Mouse (Mus musculus): ENCODE results near the gene Fndc4. TPM values are rescaled to one million over a fixed set of nuclear protein-coding genes. Genes with fewer than 3 reads are reported as not detected.

Gene Fndc4
- polyA plus RNA-seq, 1 experiment from 2014 or later, result 114 TPM

DNA sequence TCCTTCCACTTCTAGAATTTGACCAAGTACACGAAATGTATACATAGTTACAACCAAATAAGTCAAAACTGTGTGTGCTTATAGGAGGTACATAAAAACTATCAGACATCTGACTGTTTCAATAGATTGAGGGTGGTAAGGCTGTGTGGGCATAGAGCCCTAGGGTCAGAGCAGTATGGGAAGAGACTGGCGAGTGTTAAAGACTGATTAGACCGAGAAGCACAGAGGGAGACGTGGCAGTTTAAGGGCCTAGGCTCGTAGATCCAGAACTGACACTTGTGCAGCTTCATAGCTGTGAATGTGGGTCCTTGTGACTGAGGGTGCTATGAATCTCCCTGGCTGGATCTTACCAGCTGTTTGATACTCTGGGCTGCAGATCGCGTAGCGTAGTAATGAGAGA, 41.0 kb downstream of the Fndc4 start:
- H3K36me3 ChIP-seq, result peaks cover 61% of the 10 kb centered on the region
- no peak overlapping the region for H3K4me3 ChIP-seq
- WGBS, result 90% methylated on average over 8 of the region's 8 CpGs
- H3K4me1 ChIP-seq (replicated peaks), result peaks cover 6% of the 10 kb centered on the region; the same call in 1 of the 2 replicates
- no peak overlapping the region for H3K27ac ChIP-seq (replicated peaks)
- H3K4me2 ChIP-seq, result no peak overlapping the region
- no peaks in the 10 kb centered on the region for H3K9me3 ChIP-seq
- no peaks in the 10 kb centered on the region for H3K27me3 ChIP-seq
- no peak overlapping the region for H3K9ac ChIP-seq
- no peak for ATAC-seq (ENCODE audit: low FRiP score, low read depth)

DNA sequence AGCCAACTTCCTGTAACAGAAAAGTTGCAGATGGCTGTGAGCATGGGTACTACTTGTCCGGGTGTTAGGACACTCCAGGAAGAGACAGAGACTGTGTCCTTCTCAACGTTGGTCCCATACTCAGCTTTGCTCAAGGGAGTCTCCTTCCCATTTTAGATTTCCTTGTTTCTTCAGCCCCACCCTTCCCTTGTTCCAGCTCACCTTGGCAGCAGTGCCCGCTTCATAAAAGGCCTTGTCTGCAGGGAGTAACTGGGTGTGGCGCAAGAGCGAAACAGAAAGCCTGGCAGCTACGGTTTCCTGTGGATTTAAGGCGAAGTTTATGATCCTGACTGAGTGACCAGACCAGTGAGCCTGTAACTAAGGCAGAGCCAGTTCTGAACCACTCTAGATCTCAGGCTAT, 41.4 kb downstream of the Fndc4 start:
- Histone ChIP-seq H3K4me2 (no peak overlapping the region), H3K4me1 (replicated peaks) (peaks cover 6% of the 10 kb centered on the region; the same call in 1 of the 2 replicates), H3K36me3 (peaks cover 61% of the 10 kb centered on the region), H3K27me3 (no peaks in the 10 kb centered on the region), H3K4me3 (no peak overlapping the region), H3K27ac (replicated peaks) (no peak overlapping the region), H3K9me3 (no peaks in the 10 kb centered on the region), H3K9ac (no peak overlapping the region)
- ATAC-seq (ENCODE audit: low FRiP score, low read depth), result no peak
- 88% methylated on average over 7 of the region's 7 CpGs for WGBS

DNA sequence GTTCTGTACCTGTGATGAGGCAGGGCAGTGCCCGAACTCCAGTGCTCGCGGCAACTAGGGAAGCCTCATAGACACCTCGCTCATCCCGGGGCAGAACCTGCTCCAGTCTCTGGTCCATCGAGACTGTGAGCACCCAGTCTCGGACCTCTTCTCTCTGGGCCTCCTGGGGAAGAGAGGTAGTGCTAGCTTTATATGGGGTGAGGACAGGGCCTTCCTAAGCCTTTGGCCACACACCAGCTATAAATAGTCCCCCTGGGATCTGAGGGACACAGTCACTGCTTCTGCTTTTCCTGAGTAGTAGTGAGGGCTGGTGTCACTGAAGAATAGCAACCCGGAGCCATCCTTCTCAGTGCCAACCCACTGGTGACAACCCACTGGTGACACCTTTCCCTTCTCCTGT, 42.1 kb downstream of the Fndc4 start:
- peaks cover 6% of the 10 kb centered on the region; the same call in 1 of the 2 replicates for H3K4me1 ChIP-seq (replicated peaks)
- no peak overlapping the region for H3K4me3 ChIP-seq
- no peak overlapping the region for H3K9ac ChIP-seq
- peaks cover 62% of the 10 kb centered on the region for H3K36me3 ChIP-seq
- no peak overlapping the region for H3K4me2 ChIP-seq
- no peaks in the 10 kb centered on the region for H3K27me3 ChIP-seq
- ATAC-seq (ENCODE audit: low FRiP score, low read depth), result no peak
- H3K27ac ChIP-seq (replicated peaks), result no peak overlapping the region
- H3K9me3 ChIP-seq, result no peaks in the 10 kb centered on the region
- WGBS, result 93% methylated on average over 8 of the region's 8 CpGs

DNA sequence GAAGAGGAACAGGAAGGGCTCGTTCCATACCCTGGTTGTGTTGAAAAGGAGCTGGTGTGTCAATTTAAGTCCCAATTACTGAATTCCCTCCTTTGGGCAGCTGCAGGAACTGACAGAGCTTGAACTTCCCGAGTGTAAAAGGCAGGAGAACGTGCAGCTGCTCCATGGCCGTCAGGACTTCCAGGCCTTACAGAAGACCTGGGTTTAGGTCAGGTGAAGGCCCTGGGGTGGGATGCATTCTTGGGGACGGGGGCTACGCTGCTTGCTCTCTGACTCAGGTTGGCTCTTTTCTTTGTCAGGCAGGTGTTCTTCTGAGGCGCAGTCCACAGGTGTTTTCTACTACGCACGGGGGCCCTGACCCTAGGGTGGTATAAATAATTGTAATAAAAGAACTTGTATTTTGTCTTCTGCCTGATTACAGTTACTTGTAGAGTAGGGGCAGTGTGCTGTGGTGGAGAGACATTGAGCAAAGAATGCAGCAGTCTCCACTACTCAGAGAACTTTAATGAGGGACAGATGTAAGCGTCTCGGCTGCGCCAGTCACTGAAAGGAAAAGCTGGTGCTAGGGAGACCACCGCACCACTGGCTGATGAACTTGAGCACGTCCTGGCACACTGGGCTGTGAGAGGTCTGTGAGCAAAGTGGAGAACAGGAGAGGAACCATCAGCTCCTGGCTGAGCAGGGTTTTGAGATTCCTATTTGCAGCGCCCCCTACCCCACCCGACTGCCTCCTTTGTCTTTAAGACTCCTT, 42.9 kb downstream of the Fndc4 start:
- H3K4me2 ChIP-seq, result no peak overlapping the region
- no peaks in the 10 kb centered on the region for H3K27me3 ChIP-seq
- no peak overlapping the region for H3K4me3 ChIP-seq
- H3K4me1 ChIP-seq (replicated peaks), result peaks cover 6% of the 10 kb centered on the region; the same call in 1 of the 2 replicates
- H3K36me3 ChIP-seq, result peaks cover 69% of the 10 kb centered on the region
- H3K9me3 ChIP-seq, result no peaks in the 10 kb centered on the region
- no peak overlapping the region for H3K27ac ChIP-seq (replicated peaks)
- H3K9ac ChIP-seq, result no peak overlapping the region
- WGBS, result 84% methylated on average over 16 of the region's 16 CpGs
- no peak for ATAC-seq (ENCODE audit: low FRiP score, low read depth)

DNA sequence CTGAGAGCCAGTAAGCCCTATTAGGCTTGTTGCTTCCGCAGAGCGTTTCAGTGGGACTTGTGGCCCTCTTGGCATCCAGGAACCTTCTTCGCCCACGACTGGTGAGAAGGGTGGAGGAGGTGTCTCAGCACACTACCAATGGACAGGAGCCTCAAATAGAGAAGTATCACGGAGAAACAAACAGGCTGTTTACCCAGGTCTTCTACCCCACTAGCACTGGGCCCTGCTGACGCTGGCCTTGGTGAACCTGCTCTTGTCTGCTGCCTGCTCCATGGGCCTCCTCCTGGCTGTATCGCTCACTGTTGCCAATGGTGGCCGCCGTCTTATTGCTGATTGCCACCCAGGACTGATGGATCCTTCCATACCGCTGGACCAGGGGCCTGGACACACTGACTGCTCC, 43.7 kb downstream of the Fndc4 start:
- Histone ChIP-seq H3K27me3 (no peaks in the 10 kb centered on the region), H3K4me3 (no peak overlapping the region), H3K4me1 (replicated peaks) (peaks cover 6% of the 10 kb centered on the region; the same call in 1 of the 2 replicates), H3K27ac (replicated peaks) (no peak overlapping the region), H3K9ac (no peak overlapping the region), H3K9me3 (no peaks in the 10 kb centered on the region), H3K36me3 (peaks cover 75% of the 10 kb centered on the region), H3K4me2 (0 out of 2 replicates have a peak overlapping the region, but pooled peaks have one; percentile 28)
- WGBS, result 70% methylated on average over 10 of the region's 10 CpGs
- no peak for ATAC-seq (ENCODE audit: low FRiP score, low read depth)

DNA sequence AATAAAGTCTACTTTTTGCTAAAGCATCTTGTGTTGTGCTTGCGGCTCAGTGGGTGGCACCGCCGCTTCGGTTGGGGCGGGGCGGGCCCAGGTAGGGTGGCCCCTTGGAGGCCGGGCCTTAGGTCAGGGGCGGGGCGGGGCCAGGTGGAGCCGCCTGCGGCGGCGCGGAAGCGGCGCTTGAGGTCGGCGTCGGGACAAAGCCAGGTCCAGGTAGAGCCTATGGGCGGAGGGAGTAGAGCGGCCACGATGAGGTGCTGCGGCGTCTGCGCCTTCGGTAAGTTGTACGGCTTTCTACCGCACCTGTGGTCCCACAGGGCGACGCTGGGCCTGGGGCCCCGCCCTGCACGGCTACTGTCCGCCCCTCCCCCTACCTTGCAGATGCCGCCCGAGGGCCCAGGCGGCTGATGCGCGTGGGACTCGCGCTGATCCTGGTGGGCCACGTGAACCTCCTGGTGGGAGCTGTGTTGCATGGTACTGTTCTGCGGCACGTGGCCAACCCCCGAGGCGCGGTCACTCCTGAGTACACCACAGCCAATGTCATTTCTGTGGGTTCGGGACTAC, 44.3 kb downstream of the Fndc4 start, which contains the start of gene Krtcap3:
Gene Krtcap3 (plus strand): TSS at position 151 of the 561 bp plus-strand sequence.
- 14% methylated on average over 47 of the region's 47 CpGs for WGBS
- Histone ChIP-seq H3K4me2 (peak within 1 kb of the TSS; percentile 28; the same call in 1 of the 2 replicates), H3K4me1 (replicated peaks) (peaks cover 6% of the 10 kb centered on the region; the same call in 1 of the 2 replicates), H3K36me3 (peaks cover 79% of the 10 kb centered on the region), H3K9ac (no peak within 1 kb of the TSS), H3K27me3 (no peaks in the 10 kb centered on the region), H3K9me3 (no peaks in the 10 kb centered on the region), H3K4me3 (no peak within 1 kb of the TSS), H3K27ac (replicated peaks) (no peak within 1 kb of the TSS)
- ATAC-seq (ENCODE audit: low FRiP score, low read depth), result peak; percentile 64

DNA sequence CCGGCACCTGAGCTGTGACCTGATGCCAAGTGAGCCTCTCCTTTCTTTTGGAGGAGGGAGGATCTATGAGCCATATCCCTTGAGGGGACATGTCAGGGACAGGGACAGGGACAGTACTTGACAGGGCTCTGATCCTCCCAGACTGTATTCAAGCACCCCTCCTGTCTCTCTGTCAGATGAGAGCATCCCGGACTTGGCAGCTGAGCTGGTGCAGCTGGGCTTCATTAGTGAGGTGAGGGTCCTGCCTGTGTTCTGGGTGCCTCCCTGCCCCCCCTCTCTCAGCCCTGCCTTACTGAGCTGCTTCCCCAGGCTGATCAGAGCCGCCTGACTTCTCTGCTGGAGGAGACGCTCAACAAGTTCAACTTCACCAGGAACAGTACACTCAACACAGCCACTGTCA, 45.2 kb downstream of the Fndc4 start:
- Histone ChIP-seq H3K4me3 (no peak overlapping the region), H3K4me2 (no peak overlapping the region), H3K4me1 (replicated peaks) (peaks cover 6% of the 10 kb centered on the region; the same call in 1 of the 2 replicates), H3K27ac (replicated peaks) (no peak overlapping the region), H3K9me3 (no peaks in the 10 kb centered on the region), H3K9ac (no peak overlapping the region), H3K36me3 (peaks cover 85% of the 10 kb centered on the region), H3K27me3 (no peaks in the 10 kb centered on the region)
- 56% methylated on average over 4 of the region's 4 CpGs for WGBS
- ATAC-seq (ENCODE audit: low FRiP score, low read depth), result peak; percentile 27; the same call in 1 of the 2 replicates

Other genes starting within 250 kb of the Fndc4 start
- gene Atraid, start 247.8 kb downstream of the Fndc4 start, polyA plus RNA-seq (2015; fragmentation: Nextera tagmentation; extraction: Ambion mirVana), result 161 and 176 TPM in 2 replicates
- 26.1 and 26.3 TPM in 2 replicates for gene Slc5a6, start 247.2 kb downstream of the Fndc4 start, polyA plus RNA-seq (2015; fragmentation: Nextera tagmentation; extraction: Ambion mirVana)
- gene Cad, start 241.3 kb downstream of the Fndc4 start, polyA plus RNA-seq (2015; fragmentation: Nextera tagmentation; extraction: Ambion mirVana), result 15.7 and 16.9 TPM in 2 replicates
- gene Dnajc5g, start 189.8 kb downstream of the Fndc4 start, polyA plus RNA-seq (2015; fragmentation: Nextera tagmentation; extraction: Ambion mirVana), result not detected in 2 replicates
- 36.2 and 46.7 TPM in 2 replicates for gene Slc30a3, start 187.8 kb downstream of the Fndc4 start, polyA plus RNA-seq (2015; fragmentation: Nextera tagmentation; extraction: Ambion mirVana)
- not detected in 2 replicates for gene Trim54, start 179.4 kb downstream of the Fndc4 start, polyA plus RNA-seq (2015; fragmentation: Nextera tagmentation; extraction: Ambion mirVana)
- gene Ucn, start 157.3 kb downstream of the Fndc4 start, polyA plus RNA-seq (2015; fragmentation: Nextera tagmentation; extraction: Ambion mirVana), result not detected in 2 replicates
- 54.0 and 60.1 TPM in 2 replicates for gene Mpv17, start 141.8 kb downstream of the Fndc4 start, polyA plus RNA-seq (2015; fragmentation: Nextera tagmentation; extraction: Ambion mirVana)
- 1.6 and 2.7 TPM in 2 replicates for gene Gm29609, start 116.2 kb downstream of the Fndc4 start, polyA plus RNA-seq (2015; fragmentation: Nextera tagmentation; extraction: Ambion mirVana)
- 62.9 and 67.1 TPM in 2 replicates for gene Gtf3c2, start 115.9 kb downstream of the Fndc4 start, polyA plus RNA-seq (2015; fragmentation: Nextera tagmentation; extraction: Ambion mirVana)
- gene Snx17, start 102.9 kb downstream of the Fndc4 start, polyA plus RNA-seq (2015; fragmentation: Nextera tagmentation; extraction: Ambion mirVana), result 115 and 118 TPM in 2 replicates
- gene Eif2b4, start 102.7 kb downstream of the Fndc4 start, polyA plus RNA-seq (2015; fragmentation: Nextera tagmentation; extraction: Ambion mirVana), result 76.1 and 86.9 TPM in 2 replicates
- gene Zfp513, start 93.8 kb downstream of the Fndc4 start, polyA plus RNA-seq (2015; fragmentation: Nextera tagmentation; extraction: Ambion mirVana), result 16.2 and 17.4 TPM in 2 replicates
- gene Ppm1g, start 75.4 kb downstream of the Fndc4 start, polyA plus RNA-seq (2015; fragmentation: Nextera tagmentation; extraction: Ambion mirVana), result 171 and 182 TPM in 2 replicates
- 163 and 171 TPM in 2 replicates for gene Nrbp1, start 55.2 kb downstream of the Fndc4 start, polyA plus RNA-seq (2015; fragmentation: Nextera tagmentation; extraction: Ambion mirVana)
- 0.63 and 1.4 TPM in 2 replicates for gene Gm9970, start 54.8 kb downstream of the Fndc4 start, polyA plus RNA-seq (2015; fragmentation: Nextera tagmentation; extraction: Ambion mirVana)
- gene Krtcap3, start 44.4 kb downstream of the Fndc4 start, polyA plus RNA-seq (2015; fragmentation: Nextera tagmentation; extraction: Ambion mirVana), result 2.6 and 3.6 TPM in 2 replicates
- gene Ift172, start 5.0 kb downstream of the Fndc4 start, polyA plus RNA-seq (2015; fragmentation: Nextera tagmentation; extraction: Ambion mirVana), result 31.5 and 40.0 TPM in 2 replicates
- 0.19 and 0.24 TPM in 2 replicates for gene Gckr, start 1.4 kb upstream of the Fndc4 start, polyA plus RNA-seq (2015; fragmentation: Nextera tagmentation; extraction: Ambion mirVana)
- gene Zfp512, start 156.4 kb upstream of the Fndc4 start, polyA plus RNA-seq (2015; fragmentation: Nextera tagmentation; extraction: Ambion mirVana), result 113 and 117 TPM in 2 replicates
- not detected in 2 replicates for gene 4930548H24Rik, start 189.7 kb upstream of the Fndc4 start, polyA plus RNA-seq (2015; fragmentation: Nextera tagmentation; extraction: Ambion mirVana)
- 80.6 and 85.6 TPM in 2 replicates for gene Gpn1, start 198.7 kb upstream of the Fndc4 start, polyA plus RNA-seq (2015; fragmentation: Nextera tagmentation; extraction: Ambion mirVana)
- gene Slc4a1ap, start 230.9 kb upstream of the Fndc4 start, polyA plus RNA-seq (2015; fragmentation: Nextera tagmentation; extraction: Ambion mirVana), result 31.8 and 32.0 TPM in 2 replicates
- 24.4 and 25.9 TPM in 2 replicates for gene Supt7l, start 231.7 kb upstream of the Fndc4 start, polyA plus RNA-seq (2015; fragmentation: Nextera tagmentation; extraction: Ambion mirVana)

All from hindbrain, embryonic 15.5 days (tissue).